Mouse (Mus musculus): Measurements from ENCODE around the gene Ebna1bp2.

Ebna1bp2 gene

DNA sequence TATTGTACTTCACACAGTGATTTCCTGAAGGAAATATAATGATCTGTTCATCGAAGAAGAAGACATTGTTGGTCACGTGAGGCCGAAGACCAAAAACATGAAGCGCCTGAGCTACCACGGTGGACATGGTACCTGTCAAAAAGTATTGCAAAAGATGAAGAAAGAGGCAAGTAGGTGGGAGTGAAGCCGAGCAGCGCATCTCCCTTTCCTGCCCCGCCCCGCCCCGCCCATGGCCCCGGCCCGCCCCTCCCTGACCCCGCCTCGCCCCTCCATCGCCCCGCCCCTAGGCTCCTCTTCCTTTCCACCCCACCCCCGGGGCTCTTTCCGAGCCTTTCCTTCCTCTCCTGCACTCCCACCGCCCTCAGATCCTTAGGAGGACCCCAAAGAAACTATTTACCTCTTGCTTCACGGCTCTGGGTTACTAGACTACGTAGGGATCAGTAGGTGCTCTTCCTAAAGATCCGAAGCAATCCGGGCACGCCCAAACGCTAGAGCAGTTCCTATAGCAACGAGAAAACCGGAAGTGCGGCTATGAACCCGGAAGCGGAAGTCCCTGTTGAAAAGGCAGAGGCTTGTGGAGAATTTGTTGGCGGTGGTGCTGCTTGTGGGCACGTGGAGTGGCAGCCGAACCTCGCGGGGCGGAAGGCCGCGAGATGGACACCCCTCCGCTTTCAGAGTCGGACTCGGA lies at the start of gene Ebna1bp2, which contains the start of gene Cfap57:
Gene Ebna1bp2, plus strand, starts transcription at position 521 of the 688 bp plus-strand sequence.
Gene Cfap57, minus strand, starts transcription at position 499 of the 688 bp plus-strand sequence.
- peak; percentile 88 to 89 for DNase-seq

DNA sequence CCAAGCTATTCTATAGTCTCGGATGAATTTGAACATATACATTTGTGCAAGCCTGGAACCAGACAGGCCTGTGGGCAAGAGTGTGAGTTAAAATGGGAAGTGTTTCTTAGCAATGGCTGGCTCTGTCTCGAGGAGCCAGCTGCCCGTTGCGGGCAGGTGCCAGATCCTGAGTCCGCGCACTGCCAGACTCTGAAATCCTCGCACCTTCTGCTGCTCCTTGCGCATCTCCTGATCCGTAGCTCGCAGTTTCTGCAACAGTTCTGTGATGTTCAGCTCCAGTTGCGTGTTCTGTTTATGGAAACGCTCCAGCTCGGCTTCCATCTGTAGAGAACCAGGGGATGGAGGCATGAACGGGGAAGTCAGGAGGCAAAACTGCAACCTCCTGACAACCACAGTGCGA lies 49.2 kb upstream of the Ebna1bp2 start:
- no peak for DNase-seq

DNA sequence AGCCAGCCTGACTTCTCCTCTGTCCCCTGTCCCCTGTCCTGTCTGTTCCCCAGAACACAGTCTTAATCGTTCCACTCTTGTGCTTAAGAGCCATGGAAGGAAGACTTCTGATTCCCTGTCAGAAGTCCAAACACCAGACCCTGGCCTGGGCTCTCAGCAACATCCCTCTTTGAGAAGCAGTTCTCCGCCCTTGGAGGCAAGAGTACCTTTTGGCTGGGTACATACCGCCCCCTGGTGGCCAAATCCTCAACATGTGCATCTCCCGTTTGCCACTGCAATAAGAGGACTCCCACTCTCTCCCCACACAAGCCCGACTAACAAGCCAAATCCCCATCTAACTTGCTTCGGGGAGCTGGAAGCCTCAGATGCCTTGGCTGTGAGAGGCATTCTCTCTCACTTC lies 44.5 kb upstream of the Ebna1bp2 start:
- peak; percentile 57 to 67 for DNase-seq

GRCm38 (mm10) chr4:118579313-118579712 lies 41.3 kb upstream of the Ebna1bp2 start:
- DNase-seq: peak; percentile 29 to 36

GRCm38 (mm10) chr4:118581508-118581907 lies 39.1 kb upstream of the Ebna1bp2 start:
- no peak for DNase-seq

DNA sequence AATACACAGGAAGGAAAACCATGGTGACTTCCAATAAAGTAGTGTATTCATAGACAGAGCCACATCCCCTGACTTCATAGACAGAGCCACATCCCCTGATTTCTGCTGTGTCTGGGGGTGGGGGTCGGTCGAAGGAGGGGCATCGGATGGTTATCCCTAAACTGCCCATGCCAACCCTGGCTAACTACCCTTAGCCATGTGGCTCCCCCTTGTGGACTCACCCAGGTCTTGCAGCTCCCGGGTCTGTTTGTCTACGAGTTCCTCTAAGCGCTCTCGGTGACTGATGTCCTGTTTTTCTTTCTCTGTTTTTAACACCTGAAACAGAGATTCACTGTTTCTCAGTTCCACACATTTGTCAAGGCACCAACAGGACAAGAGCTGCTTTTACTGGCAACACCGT lies 38.0 kb upstream of the Ebna1bp2 start:
- peak in 1 of 2 experiments; percentile 16 for DNase-seq

DNA sequence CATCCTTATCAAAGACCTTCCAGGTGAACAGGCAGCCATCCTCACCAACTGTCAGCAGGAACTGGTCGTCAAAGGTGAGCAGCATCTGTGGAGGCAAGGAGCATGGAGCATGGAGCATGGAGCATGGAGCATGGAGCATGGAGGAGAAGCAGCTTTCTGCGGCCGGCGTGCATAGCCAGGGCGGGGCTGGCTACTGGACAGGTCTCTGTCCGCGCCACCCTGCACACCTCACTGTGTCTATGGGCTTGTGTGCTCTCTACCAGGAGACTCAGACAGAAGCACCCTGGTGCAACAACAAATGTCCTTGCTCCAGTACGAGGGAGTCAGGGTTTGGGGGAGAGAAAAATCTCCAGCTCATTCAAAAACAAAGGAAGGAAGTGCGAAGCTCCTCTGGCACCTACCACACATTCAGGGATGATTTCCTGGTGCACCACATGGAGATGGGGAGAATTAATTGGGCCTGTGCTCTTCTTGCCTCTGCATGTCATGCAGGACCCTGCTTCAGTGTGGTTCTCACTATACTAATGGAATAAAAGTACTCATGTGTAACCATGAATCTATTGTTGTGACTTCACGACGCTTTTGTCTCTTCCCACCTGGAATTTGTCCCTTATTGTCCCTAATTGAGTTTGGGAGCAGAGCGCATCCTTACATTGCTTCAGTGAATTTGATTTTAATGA lies 31.4 kb upstream of the Ebna1bp2 start:
- DNase-seq: no peak

DNA sequence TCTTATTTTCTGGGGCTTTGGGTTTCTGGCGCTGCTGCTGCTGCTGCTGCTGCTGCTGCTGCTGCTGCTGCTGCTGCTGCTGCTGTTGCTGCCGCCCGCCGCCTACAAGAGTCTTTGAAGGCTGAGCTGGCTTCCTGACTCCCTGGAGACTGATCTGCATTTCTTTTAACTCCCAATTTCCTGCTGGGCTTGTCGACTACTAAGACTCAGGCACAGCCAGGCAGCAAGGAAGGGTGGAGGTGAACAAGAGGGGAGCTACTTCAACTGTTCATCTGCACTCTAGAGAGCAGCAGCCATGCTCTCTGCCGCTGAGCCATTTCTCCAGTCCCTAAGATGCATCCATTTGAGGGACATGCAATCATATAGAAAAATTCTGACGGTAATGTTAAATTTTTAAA lies 30.9 kb upstream of the Ebna1bp2 start:
- no peak for DNase-seq

- DNase-seq: no peak
Observed at GRCm38 (mm10) chr4:118604065-118604464, 16.5 kb upstream of the Ebna1bp2 start.

DNA sequence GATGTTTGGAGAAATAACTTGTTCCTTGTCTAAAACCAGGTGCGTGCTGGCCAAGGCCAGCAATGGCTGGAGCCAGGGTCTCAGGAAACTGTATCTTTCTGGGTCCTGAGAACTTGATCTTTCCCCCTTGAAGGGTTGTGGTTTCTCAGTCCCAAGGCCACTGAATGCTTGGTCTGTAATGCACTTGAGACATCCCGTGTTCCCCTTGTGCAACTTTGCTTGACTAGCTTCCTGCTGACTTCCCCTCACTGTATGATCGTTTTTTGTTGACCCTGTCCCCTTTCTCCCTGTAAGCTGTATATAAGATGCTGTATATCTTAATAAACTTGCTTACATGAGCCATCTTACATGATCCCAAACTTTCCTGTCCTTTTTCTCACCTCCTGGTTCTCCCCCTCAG lies 10.8 kb upstream of the Ebna1bp2 start:
- no peak for DNase-seq

GRCm38 (mm10) chr4:118612619-118613018 lies 8.0 kb upstream of the Ebna1bp2 start:
- DNase-seq: peak; percentile 17 to 33

- DNase-seq: no peak
Observed at GRCm38 (mm10) chr4:118615412-118615811, 5.2 kb upstream of the Ebna1bp2 start.

GRCm38 (mm10) chr4:118620967-118621320 lies 345 bp downstream of the Ebna1bp2 start:
- DNase-seq: no peak

DNA sequence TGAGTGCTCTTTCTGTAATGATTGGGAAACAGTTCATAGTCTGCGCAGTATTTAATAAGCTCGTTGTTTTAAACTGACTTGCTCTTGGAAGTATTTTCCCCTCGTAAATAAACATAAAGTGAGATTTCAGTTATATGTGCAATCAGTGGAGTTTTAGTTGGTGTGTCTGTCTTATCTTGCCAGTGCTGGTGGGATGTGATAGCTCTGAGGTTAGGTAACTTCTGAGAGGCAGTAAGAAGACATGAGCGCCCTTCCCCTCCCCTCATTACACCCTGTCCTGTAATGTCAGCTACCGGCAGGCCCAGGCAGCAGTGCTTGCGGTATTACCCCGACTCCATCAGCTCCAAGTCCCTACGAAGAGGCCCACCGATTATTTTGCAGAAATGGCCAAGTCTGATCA lies 1.2 kb downstream of the Ebna1bp2 start:
- DNase-seq: no peak

DNA sequence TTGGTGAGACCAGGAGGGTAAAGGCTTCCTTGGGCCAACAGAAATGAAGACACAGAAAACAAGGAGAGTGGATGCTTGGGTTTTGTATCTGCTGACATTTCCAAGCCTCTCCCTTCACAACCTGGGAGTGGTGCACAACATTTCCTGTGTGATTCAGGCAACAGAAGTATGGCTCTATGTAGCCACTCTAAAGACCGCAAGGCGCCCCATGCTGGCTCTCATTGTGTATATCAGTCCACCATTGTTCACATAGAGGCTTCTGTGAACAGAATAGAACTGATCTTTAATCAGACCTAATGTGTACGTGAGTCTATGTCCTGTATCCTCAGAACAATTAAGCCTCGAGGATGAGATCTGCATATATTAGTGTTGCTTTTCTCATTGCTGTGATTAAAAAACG lies 9.7 kb downstream of the Ebna1bp2 start:
- DNase-seq: no peak

GRCm38 (mm10) chr4:118642346-118643190 lies 22.0 kb downstream of the Ebna1bp2 start:
- DNase-seq: no peak

GRCm38 (mm10) chr4:118645234-118645633 lies 24.6 kb downstream of the Ebna1bp2 start:
- DNase-seq: peak; percentile 35 to 37

GRCm38 (mm10) chr4:118658652-118659051 lies 38.1 kb downstream of the Ebna1bp2 start, which contains the start of gene Olfr62:
Olfr62 (plus strand) TSS chr4:118658952.
- no peak for DNase-seq

All from thymus, postnatal 36 days (tissue).